Mouse (Mus musculus): Measurements from ENCODE around the gene Myl9.
"Not testable (repeated sequence)": the region's sequence is repeated elsewhere in the genome, so short reads cannot be mapped to it uniquely, and the experiment has no call there.

The Myl9 gene

DNA sequence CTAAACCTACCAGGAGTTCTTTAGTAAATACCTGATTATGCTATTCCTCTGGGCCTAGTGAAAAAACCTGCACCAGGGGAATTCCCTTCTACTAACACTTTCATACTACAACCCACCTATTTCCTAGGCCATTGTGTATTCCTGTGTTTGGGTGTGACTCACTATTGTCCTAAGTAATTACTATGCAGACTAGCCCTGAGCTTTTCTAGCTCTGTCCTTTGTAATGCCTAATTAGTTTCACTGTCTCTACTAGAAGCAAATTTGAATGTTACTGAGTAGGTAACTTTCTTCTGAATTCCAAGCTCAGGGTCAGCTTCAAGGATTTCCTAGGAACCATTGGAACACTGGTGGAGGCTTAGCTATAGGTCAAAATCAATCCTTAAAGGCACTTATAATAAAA is 11.1 kb downstream of the Myl9 start:
- DNase-seq = not testable (repeated sequence)

DNA sequence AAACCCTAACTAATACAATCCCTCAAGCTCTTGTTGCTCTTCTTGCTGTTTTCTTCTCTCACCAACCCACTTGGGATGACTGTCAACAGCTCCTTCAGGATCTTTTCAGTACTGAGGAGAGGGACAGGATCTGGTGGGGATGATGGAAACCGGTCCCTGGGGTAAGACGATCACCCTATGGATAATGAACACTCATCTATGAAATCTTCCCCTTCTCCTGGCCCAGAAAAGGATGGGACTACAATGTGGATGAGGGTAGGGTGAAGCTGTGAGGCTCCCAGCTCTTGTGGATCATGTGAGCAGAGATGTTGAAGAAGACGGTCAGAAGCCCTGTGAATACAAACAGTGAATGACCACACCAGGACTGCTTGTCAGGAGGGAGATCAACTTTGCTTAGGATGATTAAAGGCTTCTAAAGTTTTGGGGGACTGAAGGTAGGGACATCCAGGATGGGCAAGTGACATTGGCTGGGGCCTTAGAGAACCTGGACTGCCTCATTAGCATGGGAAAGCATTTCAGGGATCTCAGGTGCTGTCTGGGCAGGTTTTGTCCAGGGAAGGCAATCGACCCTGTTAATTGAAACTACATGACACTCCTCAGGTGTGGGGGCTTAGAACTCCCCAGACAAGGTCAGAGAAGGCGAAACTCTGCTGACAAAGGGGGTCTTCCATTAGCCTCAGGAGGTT is 12.0 kb downstream of the Myl9 start:
- DNase-seq = no peak

DNA sequence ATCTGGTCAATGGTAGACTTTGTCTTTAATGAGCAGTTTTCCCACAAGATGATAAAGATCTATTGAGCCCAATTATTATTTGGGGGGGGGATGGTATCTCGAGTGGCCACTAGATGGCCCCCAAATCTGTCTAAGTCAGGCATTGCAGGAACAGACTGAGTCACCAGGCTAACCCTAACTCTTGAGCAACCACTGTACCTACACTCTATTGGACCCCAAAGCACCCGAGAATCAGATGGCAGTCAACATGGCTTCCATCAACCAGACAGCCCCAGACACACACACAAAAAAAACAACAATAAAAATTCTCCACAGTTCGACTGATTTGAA is 12.5 kb downstream of the Myl9 start:
- peak in 1 of 2 experiments; percentile 32 for DNase-seq

DNA sequence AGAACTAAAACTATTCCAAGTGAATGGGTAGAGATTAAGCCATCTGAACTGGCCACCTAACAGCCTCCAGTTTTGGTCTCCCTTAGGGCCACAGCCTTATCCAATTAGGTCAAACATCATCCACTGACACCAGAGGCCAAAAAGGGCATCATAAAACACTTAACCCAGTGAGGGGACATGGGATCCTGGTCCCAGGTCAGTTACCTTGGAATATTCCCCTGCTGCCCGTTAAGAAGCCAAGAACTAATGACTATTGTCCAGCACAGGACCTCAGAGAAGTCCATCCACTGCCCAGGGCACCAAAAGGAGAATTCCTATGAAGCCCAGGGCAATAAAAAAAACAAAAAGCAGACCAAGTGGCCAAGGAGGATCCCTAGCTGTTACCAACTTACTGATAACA is 13.6 kb downstream of the Myl9 start:
- DNase-seq = no peak

- peak; percentile 43 to 49 for DNase-seq
Measured at GRCm38 (mm10) chr2:156798516-156798915, 23.3 kb downstream of the Myl9 start.

DNA sequence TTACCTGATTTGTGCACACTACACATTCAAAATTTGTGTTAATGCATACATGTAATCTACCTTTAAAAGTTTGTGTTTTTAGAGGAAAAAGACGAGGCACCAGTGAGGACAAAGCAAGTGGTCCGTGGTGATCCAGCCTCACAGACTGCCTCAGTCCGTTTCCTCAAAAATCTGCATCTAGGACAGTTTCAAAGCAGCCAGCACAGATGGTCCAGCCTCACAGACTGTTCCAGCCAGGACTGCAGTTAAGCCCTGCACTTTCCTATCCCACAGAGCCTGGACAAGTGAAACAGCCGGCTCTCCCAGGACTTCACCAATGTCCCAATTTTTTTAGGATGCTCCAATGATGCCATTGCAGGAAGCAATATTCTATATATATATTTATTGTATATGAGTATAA is 25.8 kb downstream of the Myl9 start:
- no peak for DNase-seq

GRCm38 (mm10) chr2:156802116-156802515 is 26.9 kb downstream of the Myl9 start:
- peak in 1 of 2 experiments; percentile 21 for DNase-seq

DNA sequence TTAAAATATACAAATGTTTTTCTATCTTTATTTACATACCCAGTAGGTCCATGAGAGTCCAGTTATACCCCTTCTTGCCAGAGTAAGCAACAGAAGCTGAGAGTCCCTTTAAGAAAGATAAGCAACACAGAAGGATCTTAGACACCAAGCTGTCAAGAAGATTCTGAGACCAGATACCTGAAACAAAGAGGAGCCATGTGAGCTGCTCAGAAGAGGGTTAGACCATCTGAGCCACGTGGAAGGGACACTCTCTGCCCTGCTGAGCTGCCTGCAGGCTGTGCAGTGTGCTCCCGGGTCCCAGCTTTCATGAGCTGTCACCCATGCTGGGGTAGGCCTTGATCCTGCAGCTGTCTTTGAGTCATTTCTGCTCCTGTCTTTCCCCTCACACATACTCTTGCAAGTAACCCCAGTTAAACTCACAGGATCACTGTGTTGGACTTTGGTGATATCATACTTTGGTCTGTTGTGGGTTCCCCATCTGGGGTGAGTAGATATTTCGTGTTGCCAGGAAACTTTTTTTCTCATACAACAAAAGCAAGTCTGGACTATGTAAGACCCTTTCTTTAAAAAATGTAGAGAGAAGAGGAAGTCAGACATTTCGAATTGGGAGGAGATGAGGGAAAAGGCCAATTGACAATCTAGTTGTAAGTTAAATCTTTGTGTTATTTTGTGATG is 28.6 kb downstream of the Myl9 start:
- DNase-seq = no peak

DNA sequence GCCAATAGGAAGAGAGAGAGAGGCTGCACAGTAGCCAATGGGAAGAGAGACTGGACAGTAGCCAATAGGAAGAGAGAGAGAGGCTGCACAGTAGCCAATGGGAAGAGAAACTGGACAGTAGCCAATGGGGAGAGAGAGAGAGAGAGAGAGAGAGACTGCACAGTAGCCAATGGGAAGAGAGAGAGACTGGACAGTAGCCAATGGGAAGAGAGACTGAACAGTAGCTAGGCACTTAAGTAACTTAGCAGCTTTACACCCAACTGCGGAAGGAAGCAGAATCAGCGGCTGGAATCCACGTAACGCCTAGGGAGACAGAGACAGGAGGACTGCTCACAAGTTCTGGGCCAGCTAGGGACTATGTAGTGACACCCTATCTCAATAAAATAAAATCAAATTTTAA is 29.4 kb downstream of the Myl9 start:
- no peak for DNase-seq

DNA sequence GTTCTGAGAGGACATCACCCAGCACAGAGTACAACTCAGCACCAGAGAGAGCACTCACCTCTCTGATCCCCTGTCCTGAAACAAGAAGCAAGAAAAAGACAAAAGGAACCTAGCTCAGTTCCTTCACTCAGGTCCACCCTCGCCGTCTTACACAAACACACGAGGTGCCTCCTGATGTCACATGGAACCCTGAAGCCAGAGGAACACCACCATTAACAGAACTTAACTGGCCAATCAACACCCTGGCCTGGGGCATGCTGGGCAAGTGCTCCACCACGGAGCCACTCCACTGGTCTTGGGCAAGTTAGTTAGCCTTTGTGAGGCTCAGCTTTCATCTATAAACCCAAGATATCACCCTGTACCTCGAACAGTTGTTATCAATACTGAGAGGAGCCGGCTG is 31.7 kb downstream of the Myl9 start:
- no peak for DNase-seq

- DNase-seq = peak; percentile 67 to 84
Measured at GRCm38 (mm10) chr2:156809579-156809978, 34.4 kb downstream of the Myl9 start.

- peak; percentile 24 to 59 for DNase-seq
Measured at GRCm38 (mm10) chr2:156810716-156811115, 35.5 kb downstream of the Myl9 start.

DNA sequence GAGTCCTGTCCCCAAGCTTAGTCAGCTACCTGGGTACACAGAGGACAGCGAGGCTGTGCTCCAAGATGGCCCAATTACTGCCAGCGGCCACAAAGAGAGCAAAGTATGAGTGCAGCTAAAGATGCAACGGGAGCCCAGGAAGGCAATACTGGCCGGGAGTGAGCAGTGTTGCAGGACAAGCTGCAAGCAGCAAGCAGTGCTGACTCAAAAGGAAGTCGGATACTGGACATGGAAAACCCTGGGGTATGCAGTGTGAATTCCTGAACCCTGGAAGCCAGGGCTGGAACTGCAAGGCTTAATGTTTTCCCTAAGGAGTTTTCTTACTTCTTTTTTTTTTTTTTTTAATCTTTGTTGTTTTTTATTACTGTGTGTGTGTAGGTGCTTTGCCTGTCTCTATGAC is 36.3 kb downstream of the Myl9 start:
- peak; percentile 5 to 15 for DNase-seq

DNA sequence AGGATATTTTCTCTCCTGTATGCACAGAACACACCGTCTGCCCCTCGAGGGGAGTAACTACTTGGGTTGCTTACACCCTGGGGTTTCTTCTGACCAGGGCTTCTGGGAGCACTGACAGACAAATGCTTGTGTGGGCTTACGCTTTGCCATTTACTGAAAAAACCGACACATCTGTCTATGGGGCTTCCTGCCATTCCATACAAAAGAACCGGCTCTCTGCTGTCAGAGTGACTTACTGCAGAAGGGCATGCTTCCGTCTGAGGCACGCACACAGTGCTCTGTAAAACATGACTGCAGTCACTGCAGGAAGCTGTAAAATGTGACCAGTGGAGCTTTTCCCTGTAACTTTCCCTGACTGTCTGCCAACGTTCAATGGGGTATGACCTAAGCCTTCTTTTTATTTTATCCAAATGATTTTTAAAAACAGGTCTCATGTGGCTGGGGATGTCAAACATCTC is 39.2 kb downstream of the Myl9 start:
- DNase-seq = peak; percentile 53 to 63

GRCm38 (mm10) chr2:156814893-156815292 is 39.7 kb downstream of the Myl9 start:
- no peak for DNase-seq

GRCm38 (mm10) chr2:156815412-156815811 is 40.2 kb downstream of the Myl9 start:
- DNase-seq = no peak

GRCm38 (mm10) chr2:156816116-156816515 is 40.9 kb downstream of the Myl9 start:
- no peak for DNase-seq

- not testable (repeated sequence) for DNase-seq
Measured at GRCm38 (mm10) chr2:156825128-156825527, 49.9 kb downstream of the Myl9 start.
